Mouse (Mus musculus) MEL (cell line): Measurements from ENCODE around the gene Syp. TPM values are rescaled to one million over a fixed set of nuclear protein-coding genes. Genes with fewer than 3 reads are reported as not detected.
A peak's percentile ranks its signal among the peaks of the same experiment; 100 is the strongest.

ENCODE experiments used
- DNase-seq: peaks from one replicate; pipeline ENCODE4 v3.0.0; 2011; ENCODE audit warnings: low read depth, low spot score
- H3K27ac ChIP-seq: 2 replicates; pipeline ENCODE4 v1.5.1; 2012; ENCODE audit warnings: low read depth, mild to moderate bottlenecking, control low read depth, low read length, moderate library complexity; ENCODE audit not compliant: control insufficient read depth
- H3K27me3 ChIP-seq, 2 experiments: fragments of 150-350 bp in 1 of 2; sonication (generic) in 1 of 2; 2 replicates each; pipeline ENCODE4 v1.6.1; 2012; ENCODE audit warnings: low read length in 2 of 2, mild to moderate bottlenecking in 2 of 2, improper control_type of control experiment in 1 of 2, moderate library complexity in 1 of 2; ENCODE audit not compliant: insufficient read depth in 2 of 2, control insufficient read depth in 1 of 2
- H3K36me3 ChIP-seq, 2 experiments: 2 replicates each; pipeline ENCODE4 v1.6.1; 2012 to 2014; ENCODE audit warnings: low read length in 2 of 2, improper control_type of control experiment in 1 of 2, inconsistent platforms in 1 of 2, mild to moderate bottlenecking in 1 of 2; ENCODE audit not compliant: insufficient read depth in 2 of 2, control insufficient read depth in 1 of 2
- H3K4me1 ChIP-seq, 2 experiments: fragments of 150-350 bp in 1 of 2; sonication (generic) in 1 of 2; 2 replicates each; pipeline ENCODE4 v1.6.1; 2012; ENCODE audit warnings: low read length in 2 of 2, improper control_type of control experiment in 1 of 2, mild to moderate bottlenecking in 1 of 2; ENCODE audit not compliant: insufficient read depth in 2 of 2, control insufficient read depth in 1 of 2
- H3K4me3 ChIP-seq, 2 experiments: fragments of 150-350 bp in 1 of 2; sonication (generic) in 1 of 2; 2 replicates each; pipeline ENCODE4 v1.5.1; 2012; ENCODE audit warnings: low read depth in 2 of 2, low read length in 2 of 2, mild to moderate bottlenecking in 2 of 2, moderate library complexity in 2 of 2, control low read depth in 1 of 2, improper control_type of control experiment in 1 of 2; ENCODE audit not compliant: control insufficient read depth in 1 of 2, insufficient read depth in 1 of 2
- H3K79me2 ChIP-seq: 2 replicates; pipeline ENCODE4 v1.6.1; 2012; ENCODE audit warnings: mild to moderate bottlenecking, low read length, moderate library complexity; ENCODE audit not compliant: control insufficient read depth, poor library complexity, insufficient read depth
- H3K9ac ChIP-seq: 2 replicates; pipeline ENCODE4 v1.6.1; 2012; ENCODE audit warnings: low read depth, mild to moderate bottlenecking, control low read depth, low read length, moderate library complexity; ENCODE audit not compliant: control insufficient read depth, poor library complexity, severe bottlenecking
- H3K9me3 ChIP-seq: fragments of 150-350 bp; sonication (generic); replicated peaks from 2 replicates; pipeline ENCODE4 v1.6.1; 2012; ENCODE audit warnings: mild to moderate bottlenecking, low read length, improper control_type of control experiment, moderate library complexity; ENCODE audit not compliant: insufficient read depth
- BHLHE40 ChIP-seq: IDR thresholded peaks from 2 replicates; pipeline ENCODE4 v1.6.1; 2012; ENCODE audit warnings: low read depth, mild to moderate bottlenecking, inconsistent platforms, low read length, improper control_type of control experiment, borderline replicate concordance
- CHD2 ChIP-seq: IDR thresholded peaks from 2 replicates; pipeline ENCODE4 v1.6.1; 2011; ENCODE audit warnings: low read length, improper control_type of control experiment
- ELF1 ChIP-seq: IDR thresholded peaks from 2 replicates; pipeline ENCODE4 v1.6.1; 2014; ENCODE audit warnings: low read depth, mild to moderate bottlenecking, inconsistent platforms, low read length, improper control_type of control experiment, moderate library complexity
- EP300 ChIP-seq, 2 experiments: IDR thresholded peaks; 2 replicates each; pipeline ENCODE4 v1.6.1; 2011; ENCODE audit warnings: improper control_type of control experiment in 2 of 2, low read length in 2 of 2, low read depth in 1 of 2, mild to moderate bottlenecking in 1 of 2
- ETS1 ChIP-seq: IDR thresholded peaks from 2 replicates; pipeline ENCODE4 v1.6.1; 2012; ENCODE audit warnings: low read depth, mild to moderate bottlenecking, inconsistent platforms, low read length, improper control_type of control experiment, moderate library complexity
- GATA1 ChIP-seq: IDR thresholded peaks from 2 replicates; pipeline ENCODE4 v1.6.1; 2011; ENCODE audit warnings: low read depth, low read length, improper control_type of control experiment
- JUND ChIP-seq: IDR thresholded peaks from 2 replicates; pipeline ENCODE4 v1.6.1; 2011; ENCODE audit warnings: low read depth, mild to moderate bottlenecking, improper control_type of control experiment, low read length
- KAT2A ChIP-seq: conservative IDR thresholded peaks from 2 replicates; pipeline ENCODE4 v1.6.1; 2012; ENCODE audit warnings: low read depth, low read length, improper control_type of control experiment, inconsistent platforms
- MAX ChIP-seq: IDR thresholded peaks from 2 replicates; pipeline ENCODE4 v1.6.1; 2011; ENCODE audit warnings: low read length, improper control_type of control experiment
- MAZ ChIP-seq: IDR thresholded peaks from 2 replicates; pipeline ENCODE4 v1.6.1; 2012; ENCODE audit warnings: low read depth, mild to moderate bottlenecking, inconsistent platforms, low read length, improper control_type of control experiment
- MYC ChIP-seq: IDR thresholded peaks from 2 replicates; pipeline ENCODE4 v1.6.1; 2011; ENCODE audit warnings: low read depth, mild to moderate bottlenecking, low read length, improper control_type of control experiment, moderate library complexity
- NELFE ChIP-seq: IDR thresholded peaks from 2 replicates; pipeline ENCODE4 v1.6.1; 2011; ENCODE audit warnings: low read depth, low read length, improper control_type of control experiment
- NRF1 ChIP-seq: IDR thresholded peaks from 2 replicates; pipeline ENCODE4 v1.6.1; 2014; ENCODE audit warnings: low read depth, mild to moderate bottlenecking, inconsistent platforms, low read length, improper control_type of control experiment, moderate library complexity; ENCODE audit not compliant: poor library complexity, insufficient read depth, severe bottlenecking
- POLR2AphosphoS5 ChIP-seq: IDR thresholded peaks from 2 replicates; pipeline ENCODE4 v1.6.1; 2012; ENCODE audit warnings: low read depth, borderline replicate concordance, mild to moderate bottlenecking, inconsistent platforms, low read length, moderate library complexity, mixed read lengths
- RAD21 ChIP-seq: IDR thresholded peaks from 2 replicates; pipeline ENCODE4 v1.6.1; 2011; ENCODE audit warnings: mild to moderate bottlenecking, low read depth, low read length, improper control_type of control experiment
- SIN3A ChIP-seq: IDR thresholded peaks from 2 replicates; pipeline ENCODE4 v1.6.1; 2012; ENCODE audit warnings: low read length, improper control_type of control experiment, inconsistent platforms
- USF1 ChIP-seq: IDR thresholded peaks from 2 replicates; pipeline ENCODE4 v1.6.1; 2014; ENCODE audit warnings: low read depth, mild to moderate bottlenecking, inconsistent platforms, low read length, improper control_type of control experiment, moderate library complexity
- USF2 ChIP-seq, 2 experiments: IDR thresholded peaks; 2 replicates each; pipeline ENCODE4 v1.6.1; 2011 to 2012; ENCODE audit warnings: improper control_type of control experiment in 2 of 2, low read length in 2 of 2, borderline replicate concordance in 1 of 2, inconsistent platforms in 1 of 2, low read depth in 1 of 2, mild to moderate bottlenecking in 1 of 2; ENCODE audit not compliant: insufficient read depth in 1 of 2
- ZC3H11A ChIP-seq: IDR thresholded peaks from 2 replicates; pipeline ENCODE4 v1.6.1; 2012; ENCODE audit warnings: low read depth, mild to moderate bottlenecking, inconsistent platforms, low read length, improper control_type of control experiment
- ZMIZ1 ChIP-seq: IDR thresholded peaks from 2 replicates; pipeline ENCODE4 v1.6.1; 2012; ENCODE audit warnings: low read depth, mild to moderate bottlenecking, inconsistent platforms, low read length, improper control_type of control experiment, moderate library complexity
- polyA plus RNA-seq, 2 experiments: library from polyadenylated mRNA; stranded (reverse) in 1 of 2; unstranded in 1 of 2; fragments of >175 nt in 1 of 2; fragments of >200 nt in 1 of 2; gene quantifications; 2 replicates each; pipeline versions ENCODE4 v1.2.1 to v1.2.4; 2012; ENCODE audit warnings: low replicate concordance in 2 of 2, low read depth in 1 of 2; ENCODE audit not compliant: insufficient read length in 2 of 2, insufficient read depth in 1 of 2, missing spikeins in 1 of 2
- total RNA-seq: library from RNA; depleted of rRNA; stranded (reverse); fragments of 300-350 nt; gene quantifications from 2 replicates; pipeline ENCODE4 v1.2.3, GENCODE M21; 2012

The Syp gene
- total and polyA plus RNA-seq, 3 experiments = 0.54 to 2.3 TPM; not detected in 1

GRCm38 (mm10) chrX:7604004-7604403 lies 34.3 kb upstream of the Syp start:
- DNase-seq = no peak
- Histone ChIP-seq H3K4me1 (peaks cover 0 to 12% of the 10 kb centered on the region in 2 experiments; a peak in 2 of 4 replicates), H3K4me3 (no peak overlapping the region), H3K9ac (peak overlapping the region; percentile 76; the same call in 1 of the 2 replicates), H3K36me3 (peaks cover 0 to 5% of the 10 kb centered on the region in 2 experiments; a peak in 3 of 4 replicates), H3K27me3 (peaks cover 0 to 2% of the 10 kb centered on the region in 2 experiments; a peak in 1 of 4 replicates), H3K79me2 (peaks cover 5% of the 10 kb centered on the region; the same call in 1 of the 2 replicates), H3K27ac (no peak overlapping the region), H3K9me3 (no peaks in the 10 kb centered on the region)
- TF ChIP-seq RAD21 (no peak), SIN3A (no peak), ZC3H11A (no peak), ZMIZ1 (no peak), NELFE (no peak), MYC (no peak), MAX (no peak), CHD2 (no peak), POLR2AphosphoS5 (no peak), USF1 (no peak), KAT2A (no peak), GATA1 (no peak), NRF1 (no peak), ELF1 (no peak), BHLHE40 (no peak), USF2 (IDR thresholded peaks at IDR 0.05; ENCODE audit: borderline replicate concordance in 1 of 2, insufficient read depth in 1 of 2, low read depth in 1 of 2, low read length in 2 of 2) (no peak), JUND (no peak), MAZ (no peak), ETS1 (no peak), EP300 (IDR thresholded peaks at IDR 0.05; ENCODE audit: low read depth in 1 of 2, low read length in 2 of 2) (no peak)
